Mouse (Mus musculus): ENCODE measurements around the gene Syt8. TPM values are rescaled to one million over a fixed set of nuclear protein-coding genes. Genes with fewer than 3 reads are reported as not detected.

Gene Syt8
- polyA plus RNA-seq, 1 experiment from 2014 or later, result 0.66 TPM

- H3K36me3 ChIP-seq, result no peaks in the 10 kb centered on the region
- H3K4me1 ChIP-seq, result peaks cover 54% of the 10 kb centered on the region
- no peak for ATAC-seq (ENCODE audit: insufficient number of reproducible peaks, insufficient read depth, low FRiP score, low TSS enrichment, low read depth)
- no peak overlapping the region for H3K4me2 ChIP-seq
- H3K27me3 ChIP-seq, result no peaks in the 10 kb centered on the region
- H3K9me3 ChIP-seq, result no peaks in the 10 kb centered on the region
- H3K9ac ChIP-seq, result no peak overlapping the region
- H3K4me3 ChIP-seq, result no peak overlapping the region
- WGBS, result 28% methylated on average over 4 of the region's 4 CpGs
- H3K27ac ChIP-seq, result no peak overlapping the region
These were observed 874 bp downstream of the Syt8 start for GRCm38 (mm10) chr7:142435524-142435923.

GRCm38 (mm10) chr7:142437324-142437723, 2.7 kb downstream of the Syt8 start:
- Histone ChIP-seq H3K27ac (peak overlapping the region; percentile 18), H3K4me1 (peaks cover 63% of the 10 kb centered on the region), H3K36me3 (no peaks in the 10 kb centered on the region), H3K9me3 (no peaks in the 10 kb centered on the region), H3K4me2 (no peak overlapping the region), H3K9ac (no peak overlapping the region), H3K4me3 (no peak overlapping the region), H3K27me3 (no peaks in the 10 kb centered on the region)
- no peak for ATAC-seq (ENCODE audit: insufficient number of reproducible peaks, insufficient read depth, low FRiP score, low TSS enrichment, low read depth)
- WGBS, result 65% methylated on average over 5 of the region's 5 CpGs

- 75% methylated on average over 14 of the region's 14 CpGs for WGBS
- H3K9me3 ChIP-seq, result no peaks in the 10 kb centered on the region
- peak overlapping the region; percentile 54; the same call in 1 of the 2 replicates for H3K9ac ChIP-seq
- H3K27ac ChIP-seq, result peak overlapping the region; percentile 90
- H3K36me3 ChIP-seq, result no peaks in the 10 kb centered on the region
- H3K4me3 ChIP-seq, result no peak overlapping the region
- peaks cover 45% of the 10 kb centered on the region for H3K4me1 ChIP-seq
- ATAC-seq (ENCODE audit: insufficient number of reproducible peaks, insufficient read depth, low FRiP score, low TSS enrichment, low read depth), result no peak
- no peaks in the 10 kb centered on the region for H3K27me3 ChIP-seq
- H3K4me2 ChIP-seq, result no peak overlapping the region
These were observed 5.3 kb downstream of the Syt8 start for GRCm38 (mm10) chr7:142439966-142440365.

- no peak overlapping the region; the same call in 1 of the 2 replicates for H3K4me2 ChIP-seq
- peaks cover 40% of the 10 kb centered on the region for H3K4me1 ChIP-seq
- H3K9ac ChIP-seq, result peak overlapping the region; percentile 54
- no peak overlapping the region for H3K4me3 ChIP-seq
- no peaks in the 10 kb centered on the region for H3K9me3 ChIP-seq
- peak; percentile 63; the same call in 1 of the 2 replicates for ATAC-seq (ENCODE audit: insufficient number of reproducible peaks, insufficient read depth, low FRiP score, low TSS enrichment, low read depth)
- H3K27me3 ChIP-seq, result no peaks in the 10 kb centered on the region
- no peaks in the 10 kb centered on the region for H3K36me3 ChIP-seq
- 32% methylated on average over 5 of the region's 5 CpGs for whole genome bisulfite sequencing
- peak overlapping the region; percentile 90 for H3K27ac ChIP-seq
These were observed 6.0 kb downstream of the Syt8 start for GRCm38 (mm10) chr7:142440657-142441114.

DNA sequence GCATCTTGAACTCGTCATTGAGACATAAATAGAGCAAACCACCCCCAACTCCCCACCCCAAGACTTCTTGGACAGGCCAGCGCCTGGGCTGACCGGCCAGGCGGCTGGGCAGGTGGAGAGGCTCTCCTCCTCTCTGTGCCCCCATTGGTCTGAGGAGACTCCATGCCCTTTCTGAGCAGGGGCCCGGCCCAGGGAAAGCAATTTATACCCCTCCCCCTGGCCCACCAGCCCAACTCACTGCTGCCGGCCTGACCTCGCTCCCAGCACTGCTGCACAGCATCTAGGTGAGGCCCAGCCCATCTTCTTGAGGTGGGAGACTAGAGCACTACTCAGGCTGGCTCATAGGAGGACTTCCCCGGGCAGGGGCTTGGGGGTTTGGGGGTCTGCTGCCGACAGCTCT, 6.9 kb downstream of the Syt8 start, which contains the start of gene Tnni2:
Gene Tnni2, plus strand, starts transcription at position 224 of the 400 bp plus-strand sequence.
- Histone ChIP-seq H3K9ac (peak within 1 kb of the TSS; percentile 51; the same call in 1 of the 2 replicates), H3K4me3 (no peak within 1 kb of the TSS), H3K4me2 (no peak within 1 kb of the TSS; the same call in 1 of the 2 replicates), H3K4me1 (peaks cover 40% of the 10 kb centered on the region), H3K27me3 (no peaks in the 10 kb centered on the region), H3K27ac (peak within 1 kb of the TSS; percentile 90), H3K36me3 (no peaks in the 10 kb centered on the region), H3K9me3 (no peaks in the 10 kb centered on the region)
- WGBS, result 76% methylated on average over 9 of the region's 9 CpGs
- ATAC-seq (ENCODE audit: insufficient number of reproducible peaks, insufficient read depth, low FRiP score, low TSS enrichment, low read depth), result no peak

DNA sequence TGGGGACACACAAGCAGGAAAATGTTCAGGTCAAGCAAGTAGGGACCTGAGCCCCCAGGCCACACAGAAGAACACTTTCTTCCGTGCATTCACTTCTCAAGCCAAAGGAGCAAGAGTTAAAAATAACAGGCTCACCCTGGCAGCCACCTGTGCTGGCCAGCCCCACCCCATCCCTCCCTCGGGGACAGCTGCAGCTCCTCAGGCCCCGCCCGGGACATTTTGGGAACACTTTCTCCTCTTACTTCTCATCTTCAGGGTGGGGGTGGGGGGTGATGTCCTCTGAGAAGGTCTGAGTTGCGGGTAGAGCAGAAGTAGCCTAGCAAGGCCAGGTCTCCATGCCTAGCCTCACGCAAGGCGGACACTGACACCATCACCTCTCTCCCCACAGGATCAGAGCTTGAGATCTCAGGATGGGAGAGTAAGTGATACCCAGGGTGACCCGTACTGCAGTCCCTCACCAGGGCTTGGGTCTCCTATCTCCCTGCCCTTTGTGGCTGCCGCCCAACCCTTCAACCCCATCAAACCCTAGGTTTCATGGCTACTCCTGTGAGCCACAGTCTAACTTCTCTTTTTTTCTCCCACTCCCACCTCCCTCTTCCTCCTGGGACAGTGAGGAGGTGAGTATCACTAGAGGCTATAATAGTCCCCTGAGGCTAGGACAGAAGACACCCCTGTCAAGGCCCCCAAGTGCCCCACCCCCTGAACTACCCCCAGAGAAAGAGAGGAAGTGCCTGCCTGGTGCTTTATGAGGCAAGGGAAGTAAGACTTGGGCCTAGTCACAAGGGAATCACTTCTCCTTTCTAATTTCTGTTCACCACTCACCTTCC, 7.6 kb downstream of the Syt8 start:
- H3K27ac ChIP-seq, result peak overlapping the region; percentile 90
- no peaks in the 10 kb centered on the region for H3K27me3 ChIP-seq
- H3K9me3 ChIP-seq, result no peaks in the 10 kb centered on the region
- peaks cover 33% of the 10 kb centered on the region for H3K4me1 ChIP-seq
- H3K4me3 ChIP-seq, result no peak overlapping the region
- ATAC-seq (ENCODE audit: insufficient number of reproducible peaks, insufficient read depth, low FRiP score, low TSS enrichment, low read depth), result no peak
- H3K4me2 ChIP-seq, result no peak overlapping the region
- no peak overlapping the region for H3K9ac ChIP-seq
- 75% methylated on average over 9 of the region's 9 CpGs for WGBS
- no peaks in the 10 kb centered on the region for H3K36me3 ChIP-seq

GRCm38 (mm10) chr7:142442908-142443420, 8.3 kb downstream of the Syt8 start:
- no peak overlapping the region for H3K4me2 ChIP-seq
- H3K36me3 ChIP-seq, result no peaks in the 10 kb centered on the region
- no peaks in the 10 kb centered on the region for H3K27me3 ChIP-seq
- H3K9me3 ChIP-seq, result no peaks in the 10 kb centered on the region
- no peak for ATAC-seq (ENCODE audit: insufficient number of reproducible peaks, insufficient read depth, low FRiP score, low TSS enrichment, low read depth)
- H3K27ac ChIP-seq, result no peak overlapping the region
- H3K4me1 ChIP-seq, result peaks cover 31% of the 10 kb centered on the region
- WGBS, result 89% methylated on average over 7 of the region's 7 CpGs
- no peak overlapping the region for H3K9ac ChIP-seq
- H3K4me3 ChIP-seq, result no peak overlapping the region

GRCm38 (mm10) chr7:142443474-142443873, 8.8 kb downstream of the Syt8 start:
- no peak for ATAC-seq (ENCODE audit: insufficient number of reproducible peaks, insufficient read depth, low FRiP score, low TSS enrichment, low read depth)
- WGBS, result 86% methylated on average over 5 of the region's 5 CpGs
- no peaks in the 10 kb centered on the region for H3K9me3 ChIP-seq
- H3K4me1 ChIP-seq, result peaks cover 31% of the 10 kb centered on the region
- H3K27me3 ChIP-seq, result no peaks in the 10 kb centered on the region
- no peak overlapping the region for H3K4me2 ChIP-seq
- no peak overlapping the region for H3K4me3 ChIP-seq
- H3K27ac ChIP-seq, result no peak overlapping the region
- H3K9ac ChIP-seq, result no peak overlapping the region
- H3K36me3 ChIP-seq, result no peaks in the 10 kb centered on the region

DNA sequence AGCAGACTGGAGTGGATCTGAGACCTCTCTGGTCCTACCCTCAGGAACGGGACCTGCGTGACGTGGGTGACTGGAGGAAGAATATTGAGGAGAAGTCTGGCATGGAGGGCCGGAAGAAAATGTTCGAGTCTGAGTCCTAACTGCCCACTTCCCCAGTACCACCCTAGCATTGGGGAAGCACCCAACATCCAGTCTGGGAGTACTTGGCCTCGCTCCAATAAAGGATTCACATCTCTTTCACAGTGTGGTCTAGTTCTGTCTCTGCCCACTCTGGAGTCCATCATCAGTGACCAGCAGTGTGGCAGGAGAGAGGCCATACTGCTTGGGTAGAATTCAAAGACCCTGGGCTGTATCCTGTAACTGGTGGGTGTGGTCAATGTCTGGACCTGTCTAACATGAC, 9.5 kb downstream of the Syt8 start:
- ATAC-seq (ENCODE audit: insufficient number of reproducible peaks, insufficient read depth, low FRiP score, low TSS enrichment, low read depth), result no peak
- WGBS, result 94% methylated on average over 6 of the region's 6 CpGs
- no peaks in the 10 kb centered on the region for H3K9me3 ChIP-seq
- no peak overlapping the region for H3K4me3 ChIP-seq
- no peaks in the 10 kb centered on the region for H3K36me3 ChIP-seq
- peaks cover 31% of the 10 kb centered on the region for H3K4me1 ChIP-seq
- no peak overlapping the region for H3K27ac ChIP-seq
- H3K4me2 ChIP-seq, result no peak overlapping the region
- no peaks in the 10 kb centered on the region for H3K27me3 ChIP-seq
- H3K9ac ChIP-seq, result no peak overlapping the region

- no peak overlapping the region for H3K9ac ChIP-seq
- no peaks in the 10 kb centered on the region for H3K9me3 ChIP-seq
- H3K4me3 ChIP-seq, result no peak overlapping the region
- no peak overlapping the region for H3K27ac ChIP-seq
- 87% methylated on average over 6 of the region's 6 CpGs for WGBS
- no peak for ATAC-seq (ENCODE audit: insufficient number of reproducible peaks, insufficient read depth, low FRiP score, low TSS enrichment, low read depth)
- H3K27me3 ChIP-seq, result no peaks in the 10 kb centered on the region
- H3K4me1 ChIP-seq, result peaks cover 22% of the 10 kb centered on the region
- H3K36me3 ChIP-seq, result no peaks in the 10 kb centered on the region
- no peak overlapping the region for H3K4me2 ChIP-seq
These were observed 10.7 kb downstream of the Syt8 start for GRCm38 (mm10) chr7:142445324-142445723.

- H3K9ac ChIP-seq, result no peak overlapping the region
- ATAC-seq (ENCODE audit: insufficient number of reproducible peaks, insufficient read depth, low FRiP score, low TSS enrichment, low read depth), result no peak
- no peaks in the 10 kb centered on the region for H3K36me3 ChIP-seq
- 89% methylated on average over 4 of the region's 4 CpGs for WGBS
- no peaks in the 10 kb centered on the region for H3K27me3 ChIP-seq
- H3K27ac ChIP-seq, result no peak overlapping the region
- no peak overlapping the region for H3K4me2 ChIP-seq
- H3K4me1 ChIP-seq, result peaks cover 12% of the 10 kb centered on the region
- no peaks in the 10 kb centered on the region for H3K9me3 ChIP-seq
- no peak overlapping the region for H3K4me3 ChIP-seq
These were observed 11.6 kb downstream of the Syt8 start for GRCm38 (mm10) chr7:142446264-142446663.

All from embryonic facial prominence, embryonic 13.5 days (tissue).